Mouse (Mus musculus) thymus, adult 2 months (tissue): ENCODE measurements around the gene Tmem201. TPM values are rescaled to one million over a fixed set of nuclear protein-coding genes. Genes with fewer than 3 reads are reported as not detected.
A peak's percentile ranks its signal among the peaks of the same experiment; 100 is the strongest.

ENCODE experiments used
- DNase-seq: peaks from one replicate; pipeline ENCODE4 v3.0.0; 2021
- H3K27ac ChIP-seq: fragments of 200-500 bp; 2 replicates; pipeline ENCODE4 v1.5.1; 2012; ENCODE audit warnings: low read length, control low read depth; ENCODE audit not compliant: control insufficient read depth, insufficient read depth
- H3K27me3 ChIP-seq: fragments of 200-500 bp; 2 replicates; pipeline ENCODE4 v1.6.1; 2012; ENCODE audit warnings: mild to moderate bottlenecking, low read length, moderate library complexity, mixed read lengths; ENCODE audit not compliant: control insufficient read depth, insufficient read depth
- H3K36me3 ChIP-seq: fragments of 200-500 bp; 2 replicates; pipeline ENCODE4 v1.6.1; 2012; ENCODE audit warnings: mild to moderate bottlenecking, low read length, moderate library complexity; ENCODE audit not compliant: control insufficient read depth, insufficient read depth
- H3K4me1 ChIP-seq: fragments of 200-500 bp; replicated peaks from 2 replicates; pipeline ENCODE4 v1.6.1; 2012; ENCODE audit warnings: low read length; ENCODE audit not compliant: control insufficient read depth, insufficient read depth
- H3K4me3 ChIP-seq: fragments of 200-500 bp; 2 replicates; pipeline ENCODE4 v1.5.1; 2012; ENCODE audit warnings: mild to moderate bottlenecking, low read length, control low read depth, moderate library complexity; ENCODE audit not compliant: control insufficient read depth, insufficient read depth
- CTCF ChIP-seq: fragments of 200-500 bp; IDR thresholded peaks from 2 replicates; pipeline ENCODE4 v1.5.1; 2012; ENCODE audit warnings: mild to moderate bottlenecking, control low read depth, low read length, moderate library complexity, borderline replicate concordance; ENCODE audit not compliant: control insufficient read depth, poor library complexity, insufficient read depth; ENCODE audit errors: extremely low read depth
- POLR2A ChIP-seq: fragments of 200-500 bp; IDR thresholded peaks from 2 replicates; pipeline ENCODE4 v1.6.1; 2012; ENCODE audit warnings: mild to moderate bottlenecking, low read length, control low read depth, moderate library complexity; ENCODE audit not compliant: control insufficient read depth, poor library complexity, insufficient read depth; ENCODE audit errors: extremely low read depth
- WGBS: fragments of 180-500 bp; shearing (Covaris S2); methylation state at CpG from one replicate; pipeline ENCODE4 v1.1.7; 2018; 5-methylcytosine and 5-hydroxymethylcytosine counted together
- polyA plus RNA-seq: library from polyadenylated mRNA; depleted of rRNA; stranded (reverse); fragments of >200 nt; gene quantifications from 2 replicates; pipeline ENCODE4 v1.2.3, GENCODE M21; 2012

The Tmem201 gene
- polyA plus RNA-seq, 1 experiment, result 71.7 TPM

GRCm38 (mm10) chr4:149777126-149777525 lies 39.3 kb upstream of the Tmem201 start:
- Histone ChIP-seq H3K4me1 (peaks cover 4% of the 10 kb centered on the region), H3K27ac (no peak overlapping the region), H3K4me3 (no peak overlapping the region), H3K36me3 (no peaks in the 10 kb centered on the region), H3K27me3 (0 out of 2 replicates have a peak, but pooled peaks cover 2% of the 10 kb centered on the region)
- 95% methylated on average over 9 of the region's 9 CpGs for WGBS
- no peak for TF ChIP-seq CTCF
- no peak for TF ChIP-seq POLR2A
- DNase-seq, result no peak

DNA sequence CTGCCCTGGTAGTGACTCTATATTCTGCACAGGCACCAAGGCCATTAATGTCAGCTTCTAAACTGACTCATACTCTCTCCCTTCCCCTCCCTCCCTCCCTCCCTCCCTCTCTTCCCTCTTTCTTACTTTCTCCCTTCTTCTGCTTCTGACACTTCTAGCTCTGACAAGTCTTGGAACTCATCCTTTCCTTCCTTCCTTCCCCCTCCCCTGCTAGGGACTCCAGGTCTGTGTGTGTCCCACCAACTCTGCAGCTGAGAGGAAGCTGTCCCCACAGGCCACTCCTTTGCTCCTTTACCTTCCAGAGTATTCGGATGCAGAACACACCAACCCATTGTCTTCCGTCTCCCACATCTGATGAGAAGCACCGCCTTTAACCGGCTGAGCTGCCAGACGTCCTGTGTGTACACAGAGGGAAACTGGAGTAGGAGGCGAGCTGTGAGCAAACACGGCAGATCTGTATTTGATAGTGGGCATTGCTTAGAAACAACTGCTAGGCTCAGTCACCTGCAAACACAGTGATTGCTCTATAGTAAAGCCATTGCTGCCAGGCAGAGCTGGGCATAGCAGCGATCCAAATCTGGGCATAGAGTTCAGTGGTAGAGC lies 38.0 kb upstream of the Tmem201 start:
- WGBS, result 47% methylated on average over 8 of the region's 8 CpGs
- no peak for TF ChIP-seq CTCF
- TF ChIP-seq POLR2A, result no peak
- H3K4me3 ChIP-seq, result no peak overlapping the region
- no peak for DNase-seq
- no peak overlapping the region for H3K27ac ChIP-seq
- H3K4me1 ChIP-seq, result peaks cover 4% of the 10 kb centered on the region
- H3K27me3 ChIP-seq, result 0 out of 2 replicates have a peak, but pooled peaks cover 2% of the 10 kb centered on the region
- H3K36me3 ChIP-seq, result no peaks in the 10 kb centered on the region

GRCm38 (mm10) chr4:149775330-149775729 lies 37.5 kb upstream of the Tmem201 start:
- no peak for DNase-seq
- TF ChIP-seq POLR2A (no peak), CTCF (no peak)
- Histone ChIP-seq H3K4me1 (peaks cover 4% of the 10 kb centered on the region), H3K36me3 (no peaks in the 10 kb centered on the region), H3K27ac (no peak overlapping the region), H3K27me3 (0 out of 2 replicates have a peak, but pooled peaks cover 2% of the 10 kb centered on the region), H3K4me3 (no peak overlapping the region)
- 85% methylated on average over 7 of the region's 7 CpGs for WGBS

DNA sequence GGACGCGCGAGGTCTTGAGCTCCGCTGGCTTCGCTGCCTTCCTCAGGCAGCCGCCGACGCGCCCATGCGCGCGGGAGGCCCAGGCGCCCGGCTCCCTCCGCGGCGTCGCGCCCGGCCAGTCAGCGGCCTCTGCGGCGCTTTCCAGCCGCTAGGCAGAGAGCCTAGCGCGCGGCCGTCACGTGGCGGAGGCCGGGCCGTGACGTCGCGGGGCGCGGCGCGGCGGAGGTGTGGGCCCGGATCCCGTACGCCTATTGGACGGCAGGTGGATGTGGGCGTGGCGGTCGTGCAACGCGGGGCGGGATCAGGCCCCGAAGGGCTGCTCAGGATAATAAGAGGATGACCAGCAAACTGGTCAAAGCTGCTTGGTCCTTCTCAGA lies 36.2 kb upstream of the Tmem201 start, which contains the start of gene Slc25a33:
Gene Slc25a33, minus strand, starts transcription at position 184 of the 377 bp plus-strand sequence.
- peaks cover 4% of the 10 kb centered on the region for H3K4me1 ChIP-seq
- DNase-seq, result peak; percentile 90
- H3K4me3 ChIP-seq, result peak within 1 kb of the TSS; percentile 49
- WGBS, result under 1% methylated on average over 51 of the region's 51 CpGs
- peak; percentile 83 for TF ChIP-seq POLR2A
- peak; percentile 73; the same call in 1 of the 2 replicates for TF ChIP-seq CTCF
- H3K36me3 ChIP-seq, result no peaks in the 10 kb centered on the region
- no peak within 1 kb of the TSS for H3K27ac ChIP-seq
- 0 out of 2 replicates have a peak, but pooled peaks cover 2% of the 10 kb centered on the region for H3K27me3 ChIP-seq

DNA sequence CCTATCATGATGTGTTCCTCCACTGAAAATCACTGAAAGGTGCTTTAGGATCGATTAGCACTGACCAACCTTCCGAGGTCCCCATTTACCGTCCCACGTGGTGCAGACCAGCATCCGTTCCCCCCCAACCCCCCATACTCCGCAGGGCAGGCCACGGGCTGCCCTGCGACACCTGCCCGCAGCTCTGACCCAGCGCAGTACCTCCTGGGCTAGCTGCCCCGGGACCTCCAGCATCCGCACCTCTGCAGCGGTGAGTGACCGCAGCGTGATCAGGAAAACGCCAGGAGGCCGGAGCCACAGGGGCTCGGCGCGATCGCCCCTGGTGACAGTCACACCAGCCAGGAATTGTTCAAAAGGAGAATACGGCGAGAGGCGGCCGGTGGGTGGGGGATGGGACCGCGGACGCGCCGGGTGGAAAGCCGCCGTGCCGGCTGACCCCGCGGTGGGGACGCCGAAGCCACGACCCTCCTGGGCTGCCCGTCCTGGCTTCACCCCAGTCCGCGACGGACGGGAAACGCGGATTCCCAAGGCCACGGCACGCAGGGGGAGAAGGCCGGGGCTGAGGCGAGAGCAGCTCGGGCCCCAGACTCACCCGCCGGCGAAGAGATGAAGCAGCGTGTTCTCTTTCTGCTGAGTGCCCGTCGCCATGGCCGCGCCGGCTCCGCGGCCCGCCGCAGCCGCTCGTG lies 35.7 kb upstream of the Tmem201 start:
- no peak overlapping the region for H3K27ac ChIP-seq
- H3K4me1 ChIP-seq, result peaks cover 4% of the 10 kb centered on the region
- under 1% methylated on average over 65 of the region's 65 CpGs for WGBS
- peak overlapping the region; percentile 49 for H3K4me3 ChIP-seq
- TF ChIP-seq CTCF (no peak), POLR2A (no peak)
- no peaks in the 10 kb centered on the region for H3K36me3 ChIP-seq
- no peak for DNase-seq
- H3K27me3 ChIP-seq, result 0 out of 2 replicates have a peak, but pooled peaks cover 2% of the 10 kb centered on the region

GRCm38 (mm10) chr4:149772394-149772793 lies 34.5 kb upstream of the Tmem201 start:
- no peak overlapping the region for H3K4me3 ChIP-seq
- H3K36me3 ChIP-seq, result no peaks in the 10 kb centered on the region
- H3K27ac ChIP-seq, result no peak overlapping the region
- 0 out of 2 replicates have a peak, but pooled peaks cover 2% of the 10 kb centered on the region for H3K27me3 ChIP-seq
- TF ChIP-seq POLR2A (no peak), CTCF (no peak)
- peaks cover 4% of the 10 kb centered on the region for H3K4me1 ChIP-seq
- WGBS, result 80% methylated on average over 2 of the region's 2 CpGs
- DNase-seq, result no peak
